Mouse (Mus musculus) ES-Bruce4 (cell line): ENCODE measurements around the gene C8a.

Experiments
- CTCF ChIP-seq: IDR thresholded peaks from one replicate; pipeline ENCODE4 v1.8.1; 2011; ENCODE audit warnings: low read depth, low read length
- EP300 ChIP-seq: IDR thresholded peaks from 2 replicates; pipeline ENCODE4 v1.6.1; 2011; ENCODE audit warnings: low read depth, low read length; ENCODE audit not compliant: insufficient read depth
- POLR2A ChIP-seq: IDR thresholded peaks from one replicate; pipeline ENCODE4 v1.8.1; 2011; ENCODE audit warnings: low read length; ENCODE audit not compliant: insufficient read depth

DNA sequence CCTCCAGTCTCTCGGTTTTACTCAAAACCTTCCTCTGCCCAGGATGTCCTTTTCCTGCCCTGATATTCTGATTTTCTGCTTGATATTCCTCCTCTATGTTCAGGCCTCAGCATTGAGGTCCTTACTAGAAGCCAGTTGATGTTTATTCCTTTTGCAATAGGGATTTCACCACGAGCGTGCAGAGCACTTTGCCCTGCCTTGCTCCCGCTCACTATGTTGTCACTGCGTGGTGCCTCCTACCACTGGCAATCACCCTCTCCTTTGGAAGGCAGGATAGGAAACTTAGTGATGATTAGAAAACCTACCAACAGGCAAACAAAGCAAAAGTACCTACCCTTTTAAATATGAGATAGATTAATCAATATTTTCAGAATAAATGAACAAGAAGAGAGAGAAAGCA lies 96.7 kb downstream of the C8a start:
- TF ChIP-seq CTCF (no peak), EP300 (no peak), POLR2A (no peak)
